Mouse (Mus musculus) monocyte, adult 5-6 weeks (primary cell): ENCODE results near the gene Ift80. TPM values are rescaled to one million over a fixed set of nuclear protein-coding genes. Genes with fewer than 3 reads are reported as not detected.
A peak's percentile ranks its signal among the peaks of the same experiment; 100 is the strongest.
"Not testable (repeated sequence)": the region's sequence is repeated elsewhere in the genome, so short reads cannot be mapped to it uniquely, and the experiment has no call there.

Experiments
- ATAC-seq: fragments of 153-309, 156-312 bp; replicated peaks from 2 replicates; pipeline ENCODE4 v1.8.0; 2017; ENCODE audit warnings: mild to moderate bottlenecking; ENCODE audit not compliant: low TSS enrichment, insufficient number of reproducible peaks, severe bottlenecking, poor library complexity, low FRiP score
- total RNA-seq: library from RNA; stranded (forward); fragments of 200-1000, 200-491, 200-594 nt; gene quantifications from 3 replicates; pipeline ENCODE4 v1.2.3, GENCODE M21; 2017

The Ift80 gene
- 2.8 to 7.6 TPM (median 6.0 TPM) in 3 replicates for total RNA-seq

GRCm38 (mm10) chr3:69004437-69005337, at the start of gene Ift80, which contains the start of gene Smc4:
Gene Ift80, minus strand, starts transcription at chr3:69004570.
Gene Smc4, plus strand, starts transcription at chr3:69004738.
- ATAC-seq = peak; percentile 89

- ATAC-seq = no peak
Observed at GRCm38 (mm10) chr3:69051894-69052293, 47.5 kb upstream of the Ift80 start.

- ATAC-seq = no peak
Observed at GRCm38 (mm10) chr3:69049011-69049410, 44.6 kb upstream of the Ift80 start.

GRCm38 (mm10) chr3:69047684-69048083, 43.3 kb upstream of the Ift80 start:
- no peak for ATAC-seq

GRCm38 (mm10) chr3:69046509-69046908, 42.1 kb upstream of the Ift80 start:
- no peak for ATAC-seq

- ATAC-seq = no peak
Observed at GRCm38 (mm10) chr3:69045750-69046149, 41.4 kb upstream of the Ift80 start.

GRCm38 (mm10) chr3:69045400-69045703, 41.0 kb upstream of the Ift80 start:
- ATAC-seq = 0 out of 2 replicates have a peak, but pooled peaks have one; percentile 10

- peak; percentile 57 for ATAC-seq
Observed at GRCm38 (mm10) chr3:69044645-69045399, 40.5 kb upstream of the Ift80 start, which contains the start of gene Trim59. Gene Trim59, minus strand, starts transcription at chr3:69044755.

- ATAC-seq = peak; percentile 31
Observed at GRCm38 (mm10) chr3:69044167-69044591, 39.8 kb upstream of the Ift80 start.

GRCm38 (mm10) chr3:69041298-69041697, 36.9 kb upstream of the Ift80 start:
- ATAC-seq = no peak

GRCm38 (mm10) chr3:69040105-69040504, 35.7 kb upstream of the Ift80 start:
- ATAC-seq = no peak

GRCm38 (mm10) chr3:69026133-69026783, 21.9 kb upstream of the Ift80 start:
- ATAC-seq = no peak

- ATAC-seq = no peak
Observed at GRCm38 (mm10) chr3:69020764-69021163, 16.4 kb upstream of the Ift80 start.

- no peak for ATAC-seq
Observed at GRCm38 (mm10) chr3:69020285-69020684, 15.9 kb upstream of the Ift80 start.

- not testable (repeated sequence) for ATAC-seq
Observed at GRCm38 (mm10) chr3:69018635-69019034, 14.3 kb upstream of the Ift80 start.

- ATAC-seq = peak; percentile 70
Observed at GRCm38 (mm10) chr3:69017181-69017580, 12.8 kb upstream of the Ift80 start.

- no peak for ATAC-seq
Observed at GRCm38 (mm10) chr3:69008873-69009272, 4.5 kb upstream of the Ift80 start.

- no peak for ATAC-seq
Observed at GRCm38 (mm10) chr3:69006246-69006760, 1.9 kb upstream of the Ift80 start.
